Mouse (Mus musculus) liver, postnatal 0 days (tissue): ENCODE results near the gene Ms4a4b.

Source experiments
- CTCF ChIP-seq: sonication (generic); IDR thresholded peaks from 2 replicates; pipeline ENCODE4 v1.5.1; 2016; ENCODE audit warnings: antibody characterized with exemption, low read depth
- EP300 ChIP-seq: IDR thresholded peaks from 2 replicates; pipeline ENCODE4 v1.6.1; 2016; ENCODE audit warnings: antibody characterized with exemption, low read depth, mild to moderate bottlenecking

GRCm38 (mm10) chr19:11408591-11408990, 34.8 kb upstream of the Ms4a4b start:
- TF ChIP-seq EP300 (no peak), CTCF (no peak)
